Mouse (Mus musculus): Measurements from ENCODE around the gene Lck.
A peak's percentile ranks its signal among the peaks of the same experiment; 100 is the strongest.

Lck gene

DNA sequence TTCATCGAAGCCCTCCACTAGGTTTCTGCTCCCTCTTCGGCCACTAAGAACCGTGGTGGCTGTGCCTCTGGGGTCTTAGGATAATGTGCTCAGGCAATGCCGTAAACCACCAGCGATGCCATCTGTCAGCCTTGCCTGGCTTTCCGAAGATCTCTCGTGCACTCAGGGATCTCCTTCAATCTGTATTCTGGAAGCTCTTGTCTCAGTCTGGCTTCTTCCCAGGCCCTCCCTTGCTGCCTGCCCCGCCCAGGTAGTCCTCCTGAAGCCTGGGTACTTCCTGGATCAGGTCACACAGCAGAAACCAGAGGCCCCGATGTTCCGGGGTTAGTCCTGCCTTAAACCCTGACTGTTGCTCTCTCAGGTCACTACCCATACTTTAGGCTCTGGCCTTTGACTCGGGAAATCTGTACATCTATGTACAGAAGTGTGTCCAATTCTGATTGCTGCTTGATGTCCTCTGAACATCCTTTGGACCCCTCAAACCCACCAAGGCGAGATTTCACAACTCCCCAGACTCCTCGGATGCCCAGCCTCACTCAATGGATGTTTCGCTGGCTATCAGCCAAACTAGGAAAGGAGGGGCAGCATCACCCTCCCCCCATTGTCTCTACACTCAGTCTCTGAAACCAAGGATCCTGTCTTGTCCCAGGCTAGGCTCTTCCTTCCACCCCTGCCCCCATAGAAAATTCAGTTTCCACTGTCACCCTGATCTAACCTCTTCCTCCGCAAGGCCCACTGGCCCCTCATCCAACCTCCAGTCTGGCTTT lies 64.4 kb downstream of the Lck start:
- no peak for DNase-seq (ENCODE audit: low spot score in 2 of 2)

DNA sequence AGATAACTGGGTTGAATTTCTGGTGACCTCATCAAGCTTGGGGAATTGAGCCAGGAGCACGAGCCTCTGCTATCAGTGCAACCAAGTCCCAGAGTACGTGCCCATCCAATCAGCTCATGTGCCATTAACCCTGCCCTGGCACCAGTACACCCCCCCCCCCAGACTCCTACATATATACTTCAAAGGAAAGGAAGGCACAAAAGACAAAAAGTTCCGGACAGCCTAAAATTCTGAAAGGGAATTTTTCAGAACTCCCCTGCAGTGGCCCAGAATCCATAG lies 65.3 kb downstream of the Lck start:
- DNase-seq (ENCODE audit: low spot score in 2 of 2): no peak

DNA sequence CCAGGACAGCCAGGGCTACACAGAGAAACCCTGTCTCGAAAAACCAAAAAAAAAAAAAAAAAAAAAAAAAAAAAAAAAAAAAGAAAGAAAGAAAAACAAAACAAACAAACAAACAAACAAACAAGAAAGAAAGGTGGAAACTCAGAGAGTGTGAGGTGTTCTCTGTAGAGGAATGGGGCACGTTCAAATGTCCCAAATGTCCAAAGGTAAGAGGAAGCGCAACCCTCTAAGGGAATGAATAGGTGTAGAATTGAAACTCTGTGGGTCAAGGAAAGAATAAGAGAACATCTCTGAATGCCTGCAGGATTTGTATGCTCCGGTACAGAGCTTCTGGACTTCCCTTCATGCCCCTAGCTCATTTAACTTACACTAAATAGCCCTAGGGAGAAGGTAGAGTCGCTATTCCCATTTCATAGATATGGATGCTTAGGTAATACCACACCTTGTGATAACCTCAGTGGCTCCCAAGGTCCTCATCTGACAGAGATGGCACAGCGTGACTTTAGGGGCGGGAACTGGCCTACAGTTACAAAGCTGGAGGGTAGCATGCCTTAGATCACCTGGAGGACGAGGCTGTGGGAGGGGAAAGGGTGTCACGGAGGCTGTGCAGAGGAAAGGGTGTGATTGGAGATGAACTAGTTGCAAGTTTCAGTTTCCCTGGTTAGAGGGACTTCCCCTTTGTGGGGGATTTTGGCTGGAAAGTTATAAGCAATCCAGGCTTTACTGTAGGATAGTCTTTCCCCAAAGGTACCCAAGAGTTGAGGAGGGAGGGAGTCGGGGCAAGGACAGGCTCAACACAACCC lies 65.8 kb downstream of the Lck start:
- DNase-seq (ENCODE audit: low spot score in 2 of 2): no peak

DNA sequence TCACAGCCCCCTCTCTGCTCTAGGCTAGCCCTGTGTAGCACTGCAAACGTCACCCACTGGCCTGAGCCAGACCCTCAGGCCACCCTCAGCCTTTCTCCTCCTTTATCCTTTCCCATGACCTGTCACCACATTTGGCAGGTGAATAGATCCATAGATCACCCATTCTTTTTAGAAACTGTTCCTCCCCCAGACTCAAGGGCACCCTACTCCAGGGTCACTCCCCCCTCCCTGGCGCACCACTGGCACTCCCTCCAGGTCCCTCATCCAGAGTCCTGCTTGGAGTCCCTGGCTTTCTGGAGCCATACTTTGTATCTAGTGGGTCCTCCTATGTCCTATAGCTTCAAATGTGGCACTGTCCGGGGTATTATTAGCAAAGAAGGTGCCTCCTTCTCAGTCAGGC lies 67.9 kb downstream of the Lck start:
- DNase-seq (ENCODE audit: low spot score in 2 of 2): no peak

DNA sequence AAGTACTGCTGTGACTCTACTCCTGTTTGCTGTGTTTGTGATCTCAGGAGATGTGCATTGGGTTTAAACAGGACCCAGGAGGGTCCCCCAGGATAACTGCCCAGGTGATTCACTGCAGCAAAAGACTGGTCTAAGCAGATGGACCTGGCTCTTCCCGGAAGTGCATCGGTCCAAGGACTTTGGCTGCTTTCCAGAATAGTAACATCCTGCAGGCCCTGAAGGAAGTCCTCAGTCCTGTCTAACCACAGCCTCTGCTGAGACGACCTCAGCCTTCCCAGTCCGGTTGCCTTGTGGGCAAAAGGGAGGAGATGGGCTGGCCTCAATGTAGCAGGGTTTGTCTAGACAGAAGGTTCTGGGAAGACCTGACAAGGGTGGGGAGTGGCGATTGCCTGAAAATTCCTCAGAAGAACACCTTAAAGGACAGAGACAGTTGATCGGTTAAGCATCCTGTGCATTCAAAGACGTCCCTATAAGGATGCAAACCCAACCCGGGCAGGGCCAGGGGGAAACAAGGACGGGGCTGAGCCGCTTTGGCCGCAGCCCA lies 70.5 kb downstream of the Lck start:
- DNase-seq (ENCODE audit: low spot score in 2 of 2): no peak

DNA sequence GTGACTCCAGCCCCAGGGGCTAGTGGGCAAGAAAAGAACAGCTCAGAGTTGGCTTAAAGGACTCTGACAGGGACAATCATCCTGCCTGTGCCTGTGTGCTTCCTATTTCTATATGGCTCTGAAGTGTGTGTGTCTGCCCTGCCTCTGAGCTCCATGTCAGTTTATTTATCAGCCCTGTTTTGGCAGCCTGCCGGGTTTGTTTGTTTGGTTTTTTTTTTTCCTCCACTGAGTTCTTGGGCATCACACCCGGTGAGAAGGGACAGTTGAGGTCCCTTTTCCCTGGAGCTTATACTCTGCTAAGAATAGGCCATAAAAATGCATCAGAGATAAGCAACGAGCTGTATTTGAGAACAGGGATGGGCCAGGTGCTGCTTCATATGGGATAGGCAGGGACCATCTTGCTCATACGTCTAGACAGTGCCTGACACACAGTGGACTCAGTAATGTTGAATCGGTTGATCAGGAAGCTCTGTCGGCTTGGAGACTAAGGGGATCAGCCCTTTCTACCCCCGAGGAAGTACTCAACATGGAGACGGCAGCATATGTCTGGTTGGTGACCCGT lies 71.0 kb downstream of the Lck start:
- DNase-seq (ENCODE audit: low spot score in 2 of 2): no peak

DNA sequence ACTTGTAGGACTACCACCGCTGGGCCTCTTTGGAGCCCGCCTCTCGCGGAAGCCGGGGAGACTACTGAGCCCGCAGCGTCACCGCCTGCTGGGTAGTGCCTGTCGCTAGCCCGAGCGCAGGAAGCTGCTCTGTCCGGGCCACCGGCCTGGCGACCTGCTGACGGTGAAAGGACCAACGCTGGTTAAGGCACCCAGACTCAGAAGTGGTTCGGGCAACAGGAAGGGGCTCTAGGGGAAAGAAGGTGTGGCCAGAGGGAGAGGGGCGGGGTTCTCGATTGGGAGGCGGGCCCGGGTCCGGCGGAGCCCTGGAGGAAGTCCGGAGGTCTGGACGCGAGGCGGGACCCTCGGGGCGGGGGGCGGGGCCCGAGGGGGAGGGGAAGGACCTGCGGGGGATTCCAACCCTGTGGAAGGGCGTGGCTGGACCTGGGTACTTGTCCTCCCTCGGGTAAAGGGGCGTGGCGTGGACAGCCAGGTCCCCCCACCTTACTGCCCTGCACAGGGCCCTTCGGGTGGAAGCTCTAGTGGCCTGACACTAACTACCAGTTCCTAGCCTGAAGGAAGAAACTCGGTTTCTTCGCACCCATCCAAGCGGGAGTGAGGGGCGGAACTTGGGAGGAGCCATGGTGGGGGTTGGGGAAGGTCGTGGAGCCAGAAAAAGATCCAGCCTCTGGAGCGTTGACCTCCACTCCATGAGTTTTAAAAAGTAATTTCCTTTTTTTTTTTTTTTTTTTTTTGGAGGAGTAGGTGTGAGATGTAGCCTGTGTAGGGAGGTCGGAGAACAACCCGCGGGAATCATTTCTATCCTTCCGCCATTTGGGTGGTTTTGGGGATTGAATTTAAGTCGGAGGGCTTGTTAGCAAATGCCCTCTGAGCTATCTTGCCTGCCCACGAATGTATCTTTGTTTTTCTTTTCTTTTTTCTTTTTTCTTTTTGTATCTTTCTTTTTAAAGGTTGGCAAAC lies 72.6 kb downstream of the Lck start:
- DNase-seq (ENCODE audit: low spot score in 2 of 2): peak; percentile 58 to 64

DNA sequence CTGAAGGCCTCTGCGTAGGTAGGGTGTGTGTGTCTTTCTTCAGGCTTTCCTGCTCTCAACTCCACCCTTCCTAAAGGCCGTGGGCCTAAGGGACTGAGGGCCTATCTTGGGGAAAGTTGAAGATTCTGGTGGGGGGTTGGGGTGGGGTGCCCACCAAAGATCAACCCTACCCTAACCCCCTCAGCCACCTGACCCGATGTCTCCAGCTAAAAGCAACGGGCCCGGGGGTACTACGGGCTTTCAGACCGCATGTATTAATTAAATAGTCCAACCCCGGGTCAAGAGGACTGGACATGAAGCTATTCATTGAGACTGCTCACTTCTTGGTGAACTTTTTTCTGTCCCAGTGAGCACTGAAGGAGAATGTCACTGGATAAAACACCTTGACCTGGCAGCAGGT lies 73.4 kb downstream of the Lck start:
- DNase-seq (ENCODE audit: low spot score in 2 of 2): no peak

DNA sequence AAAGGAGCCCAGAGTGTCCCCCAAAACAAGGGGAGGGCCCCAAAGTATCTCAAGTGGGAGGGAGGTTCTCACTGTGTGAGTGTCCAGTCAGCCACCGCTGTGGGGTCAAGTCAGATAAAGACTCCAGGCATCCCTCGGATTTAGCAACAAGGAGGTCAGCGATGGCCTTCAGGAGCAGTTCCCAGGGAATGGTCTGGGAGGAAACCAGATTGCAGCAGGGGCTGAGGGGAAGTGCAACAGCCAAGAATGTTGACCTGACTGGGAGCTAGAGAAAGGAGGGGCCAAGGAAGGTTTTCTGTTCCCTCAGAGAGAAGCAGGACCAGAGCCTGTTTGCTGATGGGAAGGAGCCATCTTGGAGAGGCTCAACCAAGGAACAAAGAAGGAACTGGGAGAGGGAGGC lies 74.5 kb downstream of the Lck start:
- DNase-seq (ENCODE audit: low spot score in 2 of 2): no peak
